Mouse (Mus musculus) liver, postnatal 0 days (tissue): ENCODE measurements around the gene Capn12.

Experiments used
- CTCF ChIP-seq: sonication (generic); IDR thresholded peaks from 2 replicates; pipeline ENCODE4 v1.5.1; 2016; ENCODE audit warnings: antibody characterized with exemption, low read depth
- EP300 ChIP-seq: IDR thresholded peaks from 2 replicates; pipeline ENCODE4 v1.6.1; 2016; ENCODE audit warnings: antibody characterized with exemption, low read depth, mild to moderate bottlenecking

- no peak for TF ChIP-seq EP300
- TF ChIP-seq CTCF = no peak
Observed at GRCm38 (mm10) chr7:28932421-28933041, 51.3 kb downstream of the Capn12 start.
